Mouse (Mus musculus): Measurements from ENCODE around the gene Krtap1-4. TPM values are rescaled to one million over a fixed set of nuclear protein-coding genes. Genes with fewer than 3 reads are reported as not detected.
"Not testable (repeated sequence)": the region's sequence is repeated elsewhere in the genome, so short reads cannot be mapped to it uniquely, and the experiment has no call there.

Gene Krtap1-4
- not detected in 2 replicates for polyA plus RNA-seq (2015; fragmentation: Nextera tagmentation; extraction: Ambion mirVana)

- 86% methylated on average over 5 of the region's 5 CpGs for WGBS
- Histone ChIP-seq H3K9ac (replicated peaks) (no peak within 1 kb of the TSS), H3K36me3 (no peaks in the 10 kb centered on the region), H3K9me3 (no peaks in the 10 kb centered on the region), H3K27ac (no peak within 1 kb of the TSS), H3K4me1 (replicated peaks) (no peaks in the 10 kb centered on the region), H3K4me3 (replicated peaks) (no peak within 1 kb of the TSS), H3K4me2 (replicated peaks) (no peak within 1 kb of the TSS), H3K27me3 (no peaks in the 10 kb centered on the region)
- no peak for ATAC-seq
Observed at GRCm38 (mm10) chr11:99583245-99583704, at the start of gene Krtap1-4. Krtap1-4 (minus strand) TSS chr11:99583654.

DNA sequence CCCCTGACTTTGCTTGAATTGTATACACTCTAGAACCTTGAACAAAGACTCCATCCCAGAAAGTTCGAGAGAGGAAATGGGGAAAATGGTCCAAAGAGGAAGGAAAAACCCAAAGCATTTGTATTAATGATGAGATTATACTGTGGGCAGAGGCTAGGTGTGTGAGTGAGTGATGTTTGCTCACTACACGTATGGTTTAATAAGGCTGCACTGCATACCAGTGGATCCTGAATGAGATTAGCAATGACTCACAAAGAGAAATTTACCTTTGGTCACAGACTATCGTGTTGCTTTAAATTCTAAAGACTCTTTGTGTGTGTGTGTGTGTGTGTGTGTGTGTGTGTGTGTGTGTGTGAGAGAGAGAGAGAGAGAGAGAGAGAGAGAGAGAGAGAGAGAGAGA, 47.4 kb upstream of the Krtap1-4 start:
- no peak overlapping the region for H3K27ac ChIP-seq
- H3K36me3 ChIP-seq = no peaks in the 10 kb centered on the region
- no peak for ATAC-seq
- 81% methylated on average over 3 of the region's 3 CpGs for WGBS
- H3K9me3 ChIP-seq = no peaks in the 10 kb centered on the region
- H3K4me1 ChIP-seq (replicated peaks) = no peaks in the 10 kb centered on the region
- H3K4me2 ChIP-seq (replicated peaks) = no peak overlapping the region
- no peak overlapping the region for H3K4me3 ChIP-seq (replicated peaks)
- H3K9ac ChIP-seq (replicated peaks) = no peak overlapping the region
- no peaks in the 10 kb centered on the region for H3K27me3 ChIP-seq

- Histone ChIP-seq H3K4me3 (replicated peaks) (no peak within 1 kb of the TSS), H3K9ac (replicated peaks) (no peak within 1 kb of the TSS), H3K4me2 (replicated peaks) (no peak within 1 kb of the TSS), H3K27ac (no peak within 1 kb of the TSS), H3K36me3 (no peaks in the 10 kb centered on the region), H3K27me3 (no peaks in the 10 kb centered on the region), H3K9me3 (no peaks in the 10 kb centered on the region), H3K4me1 (replicated peaks) (no peaks in the 10 kb centered on the region)
- ATAC-seq = no peak
- WGBS = 89% methylated on average over 4 of the region's 4 CpGs
Observed at GRCm38 (mm10) chr11:99628138-99628537, 44.7 kb upstream of the Krtap1-4 start, which contains the start of gene Krtap4-1. Krtap4-1 (minus strand) TSS chr11:99628238.

GRCm38 (mm10) chr11:99620335-99620734, 36.9 kb upstream of the Krtap1-4 start, which contains the start of gene Gm11562:
Gm11562 (minus strand) TSS chr11:99620435.
- Histone ChIP-seq H3K27me3 (no peaks in the 10 kb centered on the region), H3K9ac (replicated peaks) (no peak within 1 kb of the TSS), H3K4me1 (replicated peaks) (no peaks in the 10 kb centered on the region), H3K4me3 (replicated peaks) (no peak within 1 kb of the TSS), H3K9me3 (no peaks in the 10 kb centered on the region), H3K27ac (no peak within 1 kb of the TSS), H3K4me2 (replicated peaks) (no peak within 1 kb of the TSS), H3K36me3 (no peaks in the 10 kb centered on the region)
- no peak for ATAC-seq
- WGBS = 93% methylated on average over 2 of the region's 2 CpGs

- no peaks in the 10 kb centered on the region for H3K27me3 ChIP-seq
- 72% methylated on average over 3 of the region's 3 CpGs for WGBS
- no peaks in the 10 kb centered on the region for H3K36me3 ChIP-seq
- H3K4me3 ChIP-seq (replicated peaks) = no peak within 1 kb of the TSS
- no peak for ATAC-seq
- H3K4me2 ChIP-seq (replicated peaks) = no peak within 1 kb of the TSS
- no peaks in the 10 kb centered on the region for H3K4me1 ChIP-seq (replicated peaks)
- H3K9me3 ChIP-seq = no peaks in the 10 kb centered on the region
- H3K27ac ChIP-seq = no peak within 1 kb of the TSS
- no peak within 1 kb of the TSS for H3K9ac ChIP-seq (replicated peaks)
Observed at GRCm38 (mm10) chr11:99614796-99615363, 31.4 kb upstream of the Krtap1-4 start, which contains the start of gene Krtap2-4. Krtap2-4 (minus strand) TSS chr11:99614846.

DNA sequence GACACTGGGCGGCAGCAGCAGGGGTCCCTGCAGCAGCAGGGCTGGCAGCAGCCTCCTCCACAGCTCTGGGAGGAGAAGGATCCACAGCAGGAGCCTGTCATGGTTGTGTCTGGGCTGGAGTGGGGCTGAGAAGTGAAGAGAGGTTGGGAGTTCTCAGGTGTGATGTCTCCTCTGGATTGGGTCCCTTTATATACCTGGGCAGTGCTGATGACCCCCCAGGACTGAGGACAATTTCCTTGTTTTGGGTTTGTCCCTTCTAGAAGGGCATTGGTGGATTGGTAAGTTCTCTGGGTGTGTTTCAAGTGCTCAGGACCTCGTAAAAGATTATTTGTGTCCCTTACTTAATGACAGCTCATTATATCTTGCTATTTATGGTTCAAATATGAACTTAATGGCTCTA, 26.6 kb upstream of the Krtap1-4 start, which contains the start of gene Gm11937:
Gm11937 (minus strand) TSS at position 101 of the 400 bp plus-strand sequence.
- not testable (repeated sequence) for H3K4me1 ChIP-seq (replicated peaks); H3K27ac ChIP-seq; ATAC-seq; H3K9ac ChIP-seq (replicated peaks); H3K36me3 ChIP-seq; H3K4me3 ChIP-seq (replicated peaks); H3K4me2 ChIP-seq (replicated peaks); H3K9me3 ChIP-seq; H3K27me3 ChIP-seq
- WGBS = 72% methylated on average over 2 of the region's 2 CpGs

- 65% methylated on average over 1 of the region's 1 CpGs for WGBS
- Histone ChIP-seq H3K9ac (replicated peaks) (no peak overlapping the region), H3K4me2 (replicated peaks) (no peak overlapping the region), H3K9me3 (no peaks in the 10 kb centered on the region), H3K4me1 (replicated peaks) (no peaks in the 10 kb centered on the region), H3K27ac (no peak overlapping the region), H3K27me3 (no peaks in the 10 kb centered on the region), H3K36me3 (no peaks in the 10 kb centered on the region), H3K4me3 (replicated peaks) (no peak overlapping the region)
- no peak for ATAC-seq
Observed at GRCm38 (mm10) chr11:99609126-99609525, 25.7 kb upstream of the Krtap1-4 start.

DNA sequence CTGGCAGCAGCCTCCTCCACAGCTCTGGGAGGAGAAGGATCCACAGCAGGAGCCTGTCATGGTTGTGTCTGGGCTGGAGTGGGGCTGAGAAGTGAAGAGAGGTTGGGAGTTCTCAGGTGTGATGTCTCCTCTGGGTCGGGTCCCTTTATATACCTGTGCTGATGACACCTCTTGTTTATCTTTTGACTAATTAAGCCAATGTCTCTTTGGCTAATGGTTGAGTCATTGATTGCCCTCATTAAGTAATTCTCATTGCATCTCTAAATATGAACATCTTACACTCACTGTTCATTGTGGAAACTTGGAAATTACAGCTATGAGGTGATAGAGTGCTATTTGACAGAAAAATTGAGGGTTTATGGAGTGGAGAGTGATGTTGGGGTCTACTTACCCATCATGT, 19.8 kb upstream of the Krtap1-4 start, which contains the start of gene Gm11938:
Gm11938 (minus strand) TSS at position 101 of the 400 bp plus-strand sequence.
- not testable (repeated sequence) for ATAC-seq; H3K9ac ChIP-seq (replicated peaks); H3K4me2 ChIP-seq (replicated peaks); H3K9me3 ChIP-seq; H3K36me3 ChIP-seq; H3K4me1 ChIP-seq (replicated peaks); H3K27ac ChIP-seq; H3K27me3 ChIP-seq; H3K4me3 ChIP-seq (replicated peaks)
- 87% methylated on average over 1 of the region's 1 CpGs for WGBS

- not testable (repeated sequence) for H3K27me3 ChIP-seq; H3K9ac ChIP-seq (replicated peaks); ATAC-seq; H3K9me3 ChIP-seq; H3K4me2 ChIP-seq (replicated peaks); H3K36me3 ChIP-seq; H3K4me1 ChIP-seq (replicated peaks); H3K27ac ChIP-seq; H3K4me3 ChIP-seq (replicated peaks)
- 86% methylated on average over 6 of the region's 6 CpGs for WGBS
Observed at GRCm38 (mm10) chr11:99597742-99598141, 14.3 kb upstream of the Krtap1-4 start, which contains the start of gene Krtap9-3. Krtap9-3 (minus strand) TSS chr11:99598105.

GRCm38 (mm10) chr11:99590981-99591380, 7.5 kb upstream of the Krtap1-4 start, which contains the start of gene Krtap1-3:
Krtap1-3 (minus strand) TSS chr11:99591339.
- WGBS = 85% methylated on average over 6 of the region's 6 CpGs
- Histone ChIP-seq H3K4me3 (replicated peaks) (no peak within 1 kb of the TSS), H3K9me3 (no peaks in the 10 kb centered on the region), H3K36me3 (no peaks in the 10 kb centered on the region), H3K27me3 (no peaks in the 10 kb centered on the region), H3K27ac (no peak within 1 kb of the TSS), H3K4me1 (replicated peaks) (no peaks in the 10 kb centered on the region), H3K4me2 (replicated peaks) (no peak within 1 kb of the TSS), H3K9ac (replicated peaks) (no peak within 1 kb of the TSS)
- no peak for ATAC-seq

- H3K9ac ChIP-seq (replicated peaks) = no peak overlapping the region
- H3K27ac ChIP-seq = no peak overlapping the region
- ATAC-seq = no peak
- H3K9me3 ChIP-seq = no peaks in the 10 kb centered on the region
- no peak overlapping the region for H3K4me2 ChIP-seq (replicated peaks)
- H3K36me3 ChIP-seq = no peaks in the 10 kb centered on the region
- H3K4me3 ChIP-seq (replicated peaks) = no peak overlapping the region
- WGBS = 91% methylated on average over 7 of the region's 7 CpGs
- H3K4me1 ChIP-seq (replicated peaks) = no peaks in the 10 kb centered on the region
- H3K27me3 ChIP-seq = no peaks in the 10 kb centered on the region
Observed at GRCm38 (mm10) chr11:99585096-99585495, 1.6 kb upstream of the Krtap1-4 start.

DNA sequence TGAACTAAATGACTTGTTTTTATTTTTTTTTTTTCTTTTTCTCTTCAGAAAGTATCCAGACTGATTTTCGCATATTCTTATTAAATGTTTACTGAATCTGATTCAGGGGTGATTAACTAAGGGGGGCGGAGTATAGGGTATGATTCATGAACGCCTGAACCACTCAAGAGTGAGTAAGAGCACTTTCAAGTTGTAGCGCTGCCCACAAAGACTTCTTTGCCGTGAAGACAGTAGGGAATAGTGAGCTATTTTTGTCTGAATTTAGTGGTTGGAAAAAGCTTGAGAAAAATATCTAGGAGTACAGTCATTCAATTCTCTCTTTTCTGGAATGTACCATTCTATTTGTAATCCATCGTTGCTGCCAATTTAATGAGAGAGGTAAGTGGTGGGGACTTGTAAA, 1.9 kb downstream of the Krtap1-4 start:
- no peak for ATAC-seq
- Histone ChIP-seq H3K9ac (replicated peaks) (no peak overlapping the region), H3K27ac (no peak overlapping the region), H3K4me3 (replicated peaks) (no peak overlapping the region), H3K9me3 (no peaks in the 10 kb centered on the region), H3K27me3 (no peaks in the 10 kb centered on the region), H3K4me2 (replicated peaks) (no peak overlapping the region), H3K36me3 (no peaks in the 10 kb centered on the region), H3K4me1 (replicated peaks) (no peaks in the 10 kb centered on the region)
- WGBS = 88% methylated on average over 6 of the region's 6 CpGs

- H3K9me3 ChIP-seq = no peaks in the 10 kb centered on the region
- H3K9ac ChIP-seq (replicated peaks) = no peak overlapping the region
- no peak overlapping the region for H3K27ac ChIP-seq
- no peak overlapping the region for H3K4me2 ChIP-seq (replicated peaks)
- no peaks in the 10 kb centered on the region for H3K27me3 ChIP-seq
- ATAC-seq = no peak
- 98% methylated on average over 5 of the region's 5 CpGs for WGBS
- no peaks in the 10 kb centered on the region for H3K36me3 ChIP-seq
- no peaks in the 10 kb centered on the region for H3K4me1 ChIP-seq (replicated peaks)
- H3K4me3 ChIP-seq (replicated peaks) = no peak overlapping the region
Observed at GRCm38 (mm10) chr11:99581051-99581450, 2.4 kb downstream of the Krtap1-4 start.

Data from midbrain, embryonic 13.5 days (tissue).